Mouse (Mus musculus) CH12.LX (cell line): ENCODE measurements around the gene Ccdc8. TPM values are rescaled to one million over a fixed set of nuclear protein-coding genes. Genes with fewer than 3 reads are reported as not detected.

ENCODE experiments used
- polyA plus RNA-seq: library from polyadenylated mRNA; unstranded; fragments of >175 nt; gene quantifications from 2 replicates; pipeline ENCODE4 v1.2.1, GENCODE M21; 2012; ENCODE audit warnings: low read depth; ENCODE audit not compliant: insufficient read length
- total RNA-seq, 2 experiments: library from RNA; depleted of rRNA; stranded (reverse); fragments of 300-350 nt in 1 of 2; fragments of >200 nt in 1 of 2; gene quantifications; 2 replicates each; pipeline ENCODE4 v1.2.3; 2012 to 2014

Gene Ccdc8
- total and polyA plus RNA-seq, 3 experiments: 0.04 to 0.16 TPM; not detected in 1

Other genes with a start within 250 kb of the Ccdc8 start
- 147 and 174 TPM in 2 replicates for gene Slc1a5, start 211.4 kb upstream of the Ccdc8 start, total RNA-seq (2012; rRNA removed)
- 115 TPM in 2 replicates for gene Slc1a5, start 211.4 kb upstream of the Ccdc8 start, total RNA-seq (2014; rRNA removed)
- gene Slc1a5, start 211.4 kb upstream of the Ccdc8 start, polyA plus RNA-seq: 191 and 245 TPM in 2 replicates
- gene Strn4, start 176.8 kb upstream of the Ccdc8 start, total RNA-seq (2012; rRNA removed): 57.4 and 63.5 TPM in 2 replicates
- gene Strn4, start 176.8 kb upstream of the Ccdc8 start, total RNA-seq (2014; rRNA removed): 41.7 and 46.0 TPM in 2 replicates
- 69.7 and 74.5 TPM in 2 replicates for gene Strn4, start 176.8 kb upstream of the Ccdc8 start, polyA plus RNA-seq
- gene Fkrp, start 176.0 kb upstream of the Ccdc8 start, total RNA-seq (2012; rRNA removed): 19.6 and 20.3 TPM in 2 replicates
- 13.0 and 16.5 TPM in 2 replicates for gene Fkrp, start 176.0 kb upstream of the Ccdc8 start, total RNA-seq (2014; rRNA removed)
- gene Fkrp, start 176.0 kb upstream of the Ccdc8 start, polyA plus RNA-seq: 19.6 and 23.4 TPM in 2 replicates
- 18.0 and 18.7 TPM in 2 replicates for gene Prkd2, start 149.8 kb upstream of the Ccdc8 start, total RNA-seq (2012; rRNA removed)
- 8.6 and 9.8 TPM in 2 replicates for gene Prkd2, start 149.8 kb upstream of the Ccdc8 start, total RNA-seq (2014; rRNA removed)
- gene Prkd2, start 149.8 kb upstream of the Ccdc8 start, polyA plus RNA-seq: 32.2 and 39.0 TPM in 2 replicates
- 2.9 and 3.5 TPM in 2 replicates for gene Dact3, start 117.4 kb upstream of the Ccdc8 start, total RNA-seq (2012; rRNA removed)
- 4.0 and 5.1 TPM in 2 replicates for gene Dact3, start 117.4 kb upstream of the Ccdc8 start, total RNA-seq (2014; rRNA removed)
- 9.2 and 12.0 TPM in 2 replicates for gene Dact3, start 117.4 kb upstream of the Ccdc8 start, polyA plus RNA-seq
- 0.25 TPM in 1 of 2 replicates, not detected in the other for gene Gng8, start 100.9 kb upstream of the Ccdc8 start, total RNA-seq (2012; rRNA removed)
- not detected in 2 replicates for gene Gng8, start 100.9 kb upstream of the Ccdc8 start, total RNA-seq (2014; rRNA removed)
- gene Gng8, start 100.9 kb upstream of the Ccdc8 start, polyA plus RNA-seq: 2.4 and 2.5 TPM in 2 replicates
- gene Ptgir, start 86.2 kb upstream of the Ccdc8 start, total RNA-seq (2012; rRNA removed): 7.0 and 7.5 TPM in 2 replicates
- gene Ptgir, start 86.2 kb upstream of the Ccdc8 start, total RNA-seq (2014; rRNA removed): 2.7 and 3.8 TPM in 2 replicates
- gene Ptgir, start 86.2 kb upstream of the Ccdc8 start, polyA plus RNA-seq: 31.1 and 33.3 TPM in 2 replicates
- gene Calm3, start 68.6 kb upstream of the Ccdc8 start, total RNA-seq (2012; rRNA removed): 312 and 326 TPM in 2 replicates
- 277 and 294 TPM in 2 replicates for gene Calm3, start 68.6 kb upstream of the Ccdc8 start, total RNA-seq (2014; rRNA removed)
- 623 and 775 TPM in 2 replicates for gene Calm3, start 68.6 kb upstream of the Ccdc8 start, polyA plus RNA-seq
- 0.21 and 0.38 TPM in 2 replicates for gene Pnmal2, start 48.0 kb upstream of the Ccdc8 start, total RNA-seq (2012; rRNA removed)
- not detected in 2 replicates for gene Pnmal2, start 48.0 kb upstream of the Ccdc8 start, total RNA-seq (2014; rRNA removed)
- 0.09 TPM in 1 of 2 replicates, not detected in the other for gene Pnmal2, start 48.0 kb upstream of the Ccdc8 start, polyA plus RNA-seq
- 0.13 TPM in 2 replicates for gene Pnmal1, start 33.0 kb upstream of the Ccdc8 start, total RNA-seq (2012; rRNA removed)
- gene Pnmal1, start 33.0 kb upstream of the Ccdc8 start, total RNA-seq (2014; rRNA removed): not detected in 2 replicates
- 0.07 and 0.08 TPM in 2 replicates for gene Pnmal1, start 33.0 kb upstream of the Ccdc8 start, polyA plus RNA-seq
- 0.25 and 0.47 TPM in 2 replicates for gene Gm42372, start 9.6 kb upstream of the Ccdc8 start, total RNA-seq (2012; rRNA removed)
- gene Gm42372, start 9.6 kb upstream of the Ccdc8 start, total RNA-seq (2014; rRNA removed): 0.15 and 0.16 TPM in 2 replicates
- gene Gm42372, start 9.6 kb upstream of the Ccdc8 start, polyA plus RNA-seq: 0.61 and 0.90 TPM in 2 replicates
- 128 and 130 TPM in 2 replicates for gene Ppp5c, start 35.2 kb downstream of the Ccdc8 start, total RNA-seq (2012; rRNA removed)
- gene Ppp5c, start 35.2 kb downstream of the Ccdc8 start, total RNA-seq (2014; rRNA removed): 117 and 125 TPM in 2 replicates
- 223 and 249 TPM in 2 replicates for gene Ppp5c, start 35.2 kb downstream of the Ccdc8 start, polyA plus RNA-seq
- gene Hif3a, start 69.7 kb downstream of the Ccdc8 start, total RNA-seq (2012; rRNA removed): under 0.01 and 0.08 TPM in 2 replicates
- gene Hif3a, start 69.7 kb downstream of the Ccdc8 start, total RNA-seq (2014; rRNA removed): 0.03 and 0.05 TPM in 2 replicates
- gene Hif3a, start 69.7 kb downstream of the Ccdc8 start, polyA plus RNA-seq: 0.49 and 0.52 TPM in 2 replicates
- gene Psg16, start 81.3 kb downstream of the Ccdc8 start, total RNA-seq (2012; rRNA removed): not detected in 2 replicates
- gene Psg16, start 81.3 kb downstream of the Ccdc8 start, total RNA-seq (2014; rRNA removed): not detected in 2 replicates
- gene Psg16, start 81.3 kb downstream of the Ccdc8 start, polyA plus RNA-seq: 0.27 TPM in 2 replicates
- gene Ceacam3, start 157.6 kb downstream of the Ccdc8 start, total RNA-seq (2012; rRNA removed): not detected in 2 replicates
- gene Ceacam3, start 157.6 kb downstream of the Ccdc8 start, total RNA-seq (2014; rRNA removed): not detected in 2 replicates
- gene Ceacam3, start 157.6 kb downstream of the Ccdc8 start, polyA plus RNA-seq: not detected in 2 replicates
- not detected in 2 replicates for gene Psg29, start 210.8 kb downstream of the Ccdc8 start, total RNA-seq (2012; rRNA removed)
- gene Psg29, start 210.8 kb downstream of the Ccdc8 start, total RNA-seq (2014; rRNA removed): not detected in 2 replicates
- not detected in 2 replicates for gene Psg29, start 210.8 kb downstream of the Ccdc8 start, polyA plus RNA-seq